Mouse (Mus musculus): ENCODE measurements around the gene Cdkl4. TPM values are rescaled to one million over a fixed set of nuclear protein-coding genes. Genes with fewer than 3 reads are reported as not detected.

Cdkl4 gene
- 0.06 TPM in 1 of 2 replicates, not detected in the other for polyA plus RNA-seq (2012; ENCODE audit: low replicate concordance)

GRCm38 (mm10) chr17:80577639-80578038 is at the start of gene Cdkl4:
Cdkl4 (minus strand) TSS chr17:80577813.

GRCm38 (mm10) chr17:80480031-80480854 is 97.4 kb downstream of the Cdkl4 start, which contains the start of gene Sos1:
Sos1 (minus strand) TSS chr17:80480453.

Other genes starting within 250 kb of the Cdkl4 start
- not detected in 2 replicates for gene Gm10190, start 204.3 kb downstream of the Cdkl4 start, polyA plus RNA-seq (2012; ENCODE audit: low replicate concordance)
- gene Sos1, start 97.4 kb downstream of the Cdkl4 start, polyA plus RNA-seq (2012; ENCODE audit: low replicate concordance), result 3.1 and 3.8 TPM in 2 replicates
- 3.3 and 12.0 TPM in 2 replicates for gene Map4k3, start 150.7 kb upstream of the Cdkl4 start, polyA plus RNA-seq (2012; ENCODE audit: low replicate concordance)